Mouse (Mus musculus) heart, embryonic 10.5 days (tissue): Measurements from ENCODE around the gene Gm21891. TPM values are rescaled to one million over a fixed set of nuclear protein-coding genes. Genes with fewer than 3 reads are reported as not detected.
"Not testable (repeated sequence)": the region's sequence is repeated elsewhere in the genome, so short reads cannot be mapped to it uniquely, and the experiment has no call there.

ENCODE experiments used
- DNase-seq: peaks from one replicate; pipeline ENCODE4 v3.0.0-alpha.2; 2017; ENCODE audit warnings: low spot score
- H3K27ac ChIP-seq: fragments of 300-500 bp; sonication (generic); 2 replicates; pipeline ENCODE4 v1.5.1; 2016; ENCODE audit warnings: mild to moderate bottlenecking
- H3K27me3 ChIP-seq: fragments of 300-500 bp; sonication (generic); 2 replicates; pipeline ENCODE4 v1.6.1; 2016; ENCODE audit warnings: mild to moderate bottlenecking; ENCODE audit not compliant: poor library complexity, insufficient read depth, severe bottlenecking
- H3K36me3 ChIP-seq: fragments of 300-500 bp; sonication (generic); 2 replicates; pipeline ENCODE4 v1.6.1; 2016; ENCODE audit warnings: mild to moderate bottlenecking, moderate library complexity
- H3K4me1 ChIP-seq: fragments of 300-500 bp; sonication (generic); 2 replicates; pipeline ENCODE4 v1.6.1; 2016; ENCODE audit warnings: mild to moderate bottlenecking
- H3K4me3 ChIP-seq: fragments of 300-500 bp; sonication (generic); 2 replicates; pipeline ENCODE4 v1.5.1; 2016; ENCODE audit warnings: mild to moderate bottlenecking, moderate library complexity
- H3K9me3 ChIP-seq: fragments of 300-500 bp; sonication (generic); 2 replicates; pipeline ENCODE4 v1.6.1; 2016; ENCODE audit warnings: mild to moderate bottlenecking, moderate library complexity
- WGBS: fragments of 180-500 bp; shearing (Covaris S2); methylation state at CpG from one replicate; pipeline ENCODE4 v1.1.7; 2016; 5-methylcytosine and 5-hydroxymethylcytosine counted together
- polyA plus RNA-seq: library from polyadenylated mRNA; unstranded; fragments of >200 nt; fragmentation: Nextera tagmentation; extraction: Ambion mirVana; gene quantifications from 2 replicates; pipeline ENCODE4 v1.2.1, GENCODE M21; 2016

Gm21891 gene
- not detected in 2 replicates for polyA plus RNA-seq

DNA sequence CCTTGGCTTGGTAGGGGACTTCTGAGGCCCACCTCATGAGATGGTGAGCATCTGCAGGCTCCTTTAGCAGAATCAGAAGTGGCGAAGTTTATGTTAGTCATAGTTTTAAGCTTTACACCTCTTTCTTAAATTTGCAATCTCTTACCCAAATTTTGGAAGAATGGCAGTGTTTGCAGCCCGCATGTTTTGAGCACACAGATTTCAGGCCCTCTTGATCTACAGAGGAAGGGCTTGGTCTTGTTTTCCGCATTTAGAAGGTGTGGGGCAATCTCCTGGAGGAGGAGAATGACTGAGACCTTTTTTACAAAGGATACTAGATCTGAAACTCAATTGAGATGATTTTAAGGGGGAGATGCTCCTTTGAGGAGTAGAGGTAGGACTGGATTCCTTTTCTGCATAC, at the start of gene Gm21891:
Gm21891 (minus strand) TSS at position 101 of the 400 bp plus-strand sequence.
- not testable (repeated sequence) for H3K36me3 ChIP-seq, H3K9me3 ChIP-seq, DNase-seq, H3K4me1 ChIP-seq, H3K4me3 ChIP-seq, H3K27me3 ChIP-seq, H3K27ac ChIP-seq
- no CpG with 5 or more reads among the region's 3 CpGs for WGBS

- not testable (repeated sequence) for H3K27me3 ChIP-seq, H3K36me3 ChIP-seq, H3K9me3 ChIP-seq, H3K27ac ChIP-seq, DNase-seq, H3K4me3 ChIP-seq, H3K4me1 ChIP-seq
These were observed 28.4 kb upstream of the Gm21891 start, which contains the start of gene Gm21425 for GRCm38 (mm10) chrY:13161668-13162067. Gene Gm21425 (plus strand): TSS chrY:13161968.

Other genes starting within 250 kb of the Gm21891 start
- not detected in 2 replicates for gene Gm20807, start 90.6 kb downstream of the Gm21891 start, polyA plus RNA-seq
- not detected in 2 replicates for gene Gm21425, start 28.5 kb upstream of the Gm21891 start, polyA plus RNA-seq
- gene Gm21828, start 90.4 kb upstream of the Gm21891 start, polyA plus RNA-seq: not detected in 2 replicates
- not detected in 2 replicates for gene Gm21440, start 118.9 kb upstream of the Gm21891 start, polyA plus RNA-seq
- not detected in 2 replicates for gene Gm21454, start 119.0 kb upstream of the Gm21891 start, polyA plus RNA-seq
- not detected in 2 replicates for gene Gm21725, start 215.6 kb upstream of the Gm21891 start, polyA plus RNA-seq